Mouse (Mus musculus): ENCODE measurements around the gene Olfr401. TPM values are rescaled to one million over a fixed set of nuclear protein-coding genes. Genes with fewer than 3 reads are reported as not detected.

Olfr401 gene
- not detected for polyA plus RNA-seq (2014; fragmentation: Illumina TruSeq; extraction: RNeasy Lipid Tissue Mini Kit (QIAGEN cat#74804); ENCODE audit: low read depth, low replicate concordance)

GRCm38 (mm10) chr11:74113412-74113811 is at the start of gene Olfr401:
Olfr401 (plus strand) TSS chr11:74113712.

GRCm38 (mm10) chr11:74069655-74070054 is 43.9 kb upstream of the Olfr401 start, which contains the start of gene Zfp616:
Zfp616 (plus strand) TSS chr11:74069955.

GRCm38 (mm10) chr11:74153229-74153628 is 39.7 kb downstream of the Olfr401 start, which contains the start of gene Olfr402:
Olfr402 (plus strand) TSS chr11:74153529.

Other genes with a start within 250 kb of the Olfr401 start
- not detected for gene Olfr394, start 222.9 kb upstream of the Olfr401 start, polyA plus RNA-seq (2014; fragmentation: Illumina TruSeq; extraction: RNeasy Lipid Tissue Mini Kit (QIAGEN cat#74804); ENCODE audit: low read depth, low replicate concordance)
- gene Olfr395, start 204.4 kb upstream of the Olfr401 start, polyA plus RNA-seq (2014; fragmentation: Illumina TruSeq; extraction: RNeasy Lipid Tissue Mini Kit (QIAGEN cat#74804); ENCODE audit: low read depth, low replicate concordance), result not detected
- not detected for gene Olfr23, start 177.0 kb upstream of the Olfr401 start, polyA plus RNA-seq (2014; fragmentation: Illumina TruSeq; extraction: RNeasy Lipid Tissue Mini Kit (QIAGEN cat#74804); ENCODE audit: low read depth, low replicate concordance)
- not detected for gene Olfr397, start 152.9 kb upstream of the Olfr401 start, polyA plus RNA-seq (2014; fragmentation: Illumina TruSeq; extraction: RNeasy Lipid Tissue Mini Kit (QIAGEN cat#74804); ENCODE audit: low read depth, low replicate concordance)
- not detected for gene Olfr398, start 123.3 kb upstream of the Olfr401 start, polyA plus RNA-seq (2014; fragmentation: Illumina TruSeq; extraction: RNeasy Lipid Tissue Mini Kit (QIAGEN cat#74804); ENCODE audit: low read depth, low replicate concordance)
- gene Olfr139, start 57.2 kb upstream of the Olfr401 start, polyA plus RNA-seq (2014; fragmentation: Illumina TruSeq; extraction: RNeasy Lipid Tissue Mini Kit (QIAGEN cat#74804); ENCODE audit: low read depth, low replicate concordance), result not detected
- not detected for gene Olfr399, start 57.1 kb upstream of the Olfr401 start, polyA plus RNA-seq (2014; fragmentation: Illumina TruSeq; extraction: RNeasy Lipid Tissue Mini Kit (QIAGEN cat#74804); ENCODE audit: low read depth, low replicate concordance)
- not detected for gene Zfp616, start 43.8 kb upstream of the Olfr401 start, polyA plus RNA-seq (2014; fragmentation: Illumina TruSeq; extraction: RNeasy Lipid Tissue Mini Kit (QIAGEN cat#74804); ENCODE audit: low read depth, low replicate concordance)
- gene Olfr402, start 39.8 kb downstream of the Olfr401 start, polyA plus RNA-seq (2014; fragmentation: Illumina TruSeq; extraction: RNeasy Lipid Tissue Mini Kit (QIAGEN cat#74804); ENCODE audit: low read depth, low replicate concordance), result not detected
- not detected for gene Olfr403, start 72.5 kb downstream of the Olfr401 start, polyA plus RNA-seq (2014; fragmentation: Illumina TruSeq; extraction: RNeasy Lipid Tissue Mini Kit (QIAGEN cat#74804); ENCODE audit: low read depth, low replicate concordance)
- gene Olfr43, start 97.7 kb downstream of the Olfr401 start, polyA plus RNA-seq (2014; fragmentation: Illumina TruSeq; extraction: RNeasy Lipid Tissue Mini Kit (QIAGEN cat#74804); ENCODE audit: low read depth, low replicate concordance), result not detected
- gene Olfr406, start 146.1 kb downstream of the Olfr401 start, polyA plus RNA-seq (2014; fragmentation: Illumina TruSeq; extraction: RNeasy Lipid Tissue Mini Kit (QIAGEN cat#74804); ENCODE audit: low read depth, low replicate concordance), result not detected
- gene Olfr59, start 170.0 kb downstream of the Olfr401 start, polyA plus RNA-seq (2014; fragmentation: Illumina TruSeq; extraction: RNeasy Lipid Tissue Mini Kit (QIAGEN cat#74804); ENCODE audit: low read depth, low replicate concordance), result not detected
- gene Olfr410, start 224.3 kb downstream of the Olfr401 start, polyA plus RNA-seq (2014; fragmentation: Illumina TruSeq; extraction: RNeasy Lipid Tissue Mini Kit (QIAGEN cat#74804); ENCODE audit: low read depth, low replicate concordance), result not detected
- not detected for gene Olfr411, start 238.9 kb downstream of the Olfr401 start, polyA plus RNA-seq (2014; fragmentation: Illumina TruSeq; extraction: RNeasy Lipid Tissue Mini Kit (QIAGEN cat#74804); ENCODE audit: low read depth, low replicate concordance)
- gene Olfr412, start 248.4 kb downstream of the Olfr401 start, polyA plus RNA-seq (2014; fragmentation: Illumina TruSeq; extraction: RNeasy Lipid Tissue Mini Kit (QIAGEN cat#74804); ENCODE audit: low read depth, low replicate concordance), result not detected